Mouse (Mus musculus): ENCODE results near the gene Zhx3. TPM values are rescaled to one million over a fixed set of nuclear protein-coding genes. Genes with fewer than 3 reads are reported as not detected.
A peak's percentile ranks its signal among the peaks of the same experiment; 100 is the strongest.

The Zhx3 gene
- 19.8 and 22.3 TPM in 2 replicates for polyA plus RNA-seq (2012; rRNA removed)

DNA sequence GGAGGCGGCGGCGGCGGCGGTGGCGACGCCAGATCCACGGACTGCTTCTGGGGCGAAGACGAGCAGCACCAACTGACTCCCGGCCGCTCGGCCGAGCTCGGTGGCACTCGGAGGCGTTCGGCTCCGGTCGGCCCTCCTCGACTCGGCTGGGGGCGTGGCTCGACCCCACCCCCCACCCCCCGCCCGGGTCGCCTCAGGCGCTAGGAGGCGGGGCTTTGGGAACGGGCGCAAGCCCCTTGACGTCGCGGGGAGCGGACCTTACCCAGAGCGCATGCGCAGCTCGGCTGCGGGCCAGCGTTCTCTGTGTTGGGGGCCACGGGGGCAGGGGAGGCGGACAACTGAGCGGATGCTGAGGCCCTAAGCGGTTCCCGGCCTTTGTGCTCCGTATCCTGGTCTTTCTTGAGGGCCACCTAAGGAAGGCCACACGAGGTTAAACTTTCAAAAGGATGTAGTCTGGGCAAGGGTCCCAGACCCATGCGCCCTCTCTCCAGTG lies at the start of gene Zhx3:
Gene Zhx3 (minus strand): TSS at position 109 of the 493 bp plus-strand sequence.
- Histone ChIP-seq H3K4me3 (ENCODE audit: insufficient read depth, low read length) (peak within 1 kb of the TSS; percentile 59), H3K27ac (ENCODE audit: insufficient read depth, low read length) (peak within 1 kb of the TSS; percentile 100), H3K4me1 (ENCODE audit: control insufficient read depth, insufficient read depth, low read length) (no peaks in the 10 kb centered on the region; the same call in 1 of the 2 replicates)
- TF ChIP-seq POLR2A (IDR thresholded peaks at IDR 0.05; ENCODE audit: extremely low read depth, insufficient read depth, low read length) (peak; percentile 78), CTCF (IDR thresholded peaks at IDR 0.05; ENCODE audit: extremely low read depth, insufficient read depth, low read length) (no peak)

DNA sequence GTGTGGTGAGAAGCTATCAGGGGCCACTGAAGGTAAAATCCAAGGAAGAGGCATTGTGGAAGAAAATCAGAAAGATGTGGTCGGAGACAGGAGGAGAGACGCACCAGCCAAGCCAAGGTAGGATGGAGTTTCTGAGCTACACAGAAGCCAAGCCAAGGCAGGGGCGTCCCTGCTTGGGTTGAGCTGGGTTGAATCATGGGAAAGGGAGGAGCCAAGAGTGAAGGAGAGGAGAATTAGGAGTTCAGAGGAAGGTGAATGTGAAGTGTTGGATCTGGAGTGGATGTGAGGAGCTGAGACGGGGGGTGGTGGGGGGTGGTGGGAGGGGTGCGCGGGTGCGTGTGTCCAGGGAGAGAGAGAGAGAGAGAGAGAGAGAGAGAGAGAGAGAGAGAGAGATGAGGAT lies 48.5 kb upstream of the Zhx3 start:
- Histone ChIP-seq H3K4me1 (ENCODE audit: control insufficient read depth, insufficient read depth, low read length) (no peaks in the 10 kb centered on the region), H3K27ac (ENCODE audit: insufficient read depth, low read length) (no peak overlapping the region)
- TF ChIP-seq POLR2A (IDR thresholded peaks at IDR 0.05; ENCODE audit: extremely low read depth, insufficient read depth, low read length), result no peak
- no peak for TF ChIP-seq CTCF (IDR thresholded peaks at IDR 0.05; ENCODE audit: extremely low read depth, insufficient read depth, low read length)

GRCm38 (mm10) chr2:160918930-160919215 lies 46.1 kb upstream of the Zhx3 start:
- TF ChIP-seq CTCF (IDR thresholded peaks at IDR 0.05; ENCODE audit: extremely low read depth, insufficient read depth, low read length), result no peak
- no peak for TF ChIP-seq POLR2A (IDR thresholded peaks at IDR 0.05; ENCODE audit: extremely low read depth, insufficient read depth, low read length)
- H3K4me3 ChIP-seq (ENCODE audit: insufficient read depth, low read length), result no peak overlapping the region
- H3K27ac ChIP-seq (ENCODE audit: insufficient read depth, low read length), result no peak overlapping the region
- no peaks in the 10 kb centered on the region for H3K4me1 ChIP-seq (ENCODE audit: control insufficient read depth, insufficient read depth, low read length)

More for the DNA sequence above, 48.5 kb upstream of the Zhx3 start:
- H3K4me3 ChIP-seq (ENCODE audit: insufficient read depth, low read length), result no peak overlapping the region

DNA sequence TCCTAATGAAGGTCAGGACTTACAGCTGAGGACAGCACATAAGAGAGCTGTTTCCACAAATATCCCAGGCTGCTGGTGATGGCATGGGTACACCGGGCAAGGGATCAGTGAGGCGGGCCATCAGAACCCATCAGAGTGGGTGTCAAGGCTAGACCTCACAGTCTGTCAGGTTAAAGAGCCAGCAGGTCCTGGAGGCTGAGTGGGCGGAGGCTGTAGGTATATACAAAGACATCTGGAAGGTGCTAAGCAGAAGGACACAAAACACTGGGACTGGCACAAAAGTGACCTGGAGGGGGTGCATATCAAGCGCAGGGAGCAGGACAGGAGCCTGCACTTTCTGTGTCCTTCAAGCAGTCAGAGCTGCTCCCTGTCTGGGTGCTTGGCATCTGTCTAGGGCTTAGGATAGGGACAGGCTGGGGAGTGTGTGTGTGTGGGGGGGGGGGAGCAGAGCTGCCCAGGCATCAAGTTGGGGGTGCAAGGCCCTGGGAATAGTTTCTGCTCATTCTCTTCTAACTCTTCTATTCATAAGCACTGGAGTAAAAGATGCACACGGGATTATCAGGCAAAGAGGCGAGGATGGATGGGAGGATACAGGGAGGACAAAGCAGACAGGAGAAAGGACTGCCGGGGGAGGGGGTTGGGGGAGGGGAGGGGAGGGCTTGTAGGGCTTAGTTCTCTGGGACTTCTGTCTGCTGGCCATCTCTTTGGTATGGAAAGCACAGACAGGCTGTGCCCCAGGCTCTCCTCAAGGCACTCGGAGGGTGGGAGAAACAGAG lies 45.5 kb upstream of the Zhx3 start:
- no peaks in the 10 kb centered on the region for H3K4me1 ChIP-seq (ENCODE audit: control insufficient read depth, insufficient read depth, low read length)
- H3K27ac ChIP-seq (ENCODE audit: insufficient read depth, low read length), result no peak overlapping the region
- H3K4me3 ChIP-seq (ENCODE audit: insufficient read depth, low read length), result no peak overlapping the region
- TF ChIP-seq POLR2A (IDR thresholded peaks at IDR 0.05; ENCODE audit: extremely low read depth, insufficient read depth, low read length) (no peak), CTCF (IDR thresholded peaks at IDR 0.05; ENCODE audit: extremely low read depth, insufficient read depth, low read length) (no peak)

DNA sequence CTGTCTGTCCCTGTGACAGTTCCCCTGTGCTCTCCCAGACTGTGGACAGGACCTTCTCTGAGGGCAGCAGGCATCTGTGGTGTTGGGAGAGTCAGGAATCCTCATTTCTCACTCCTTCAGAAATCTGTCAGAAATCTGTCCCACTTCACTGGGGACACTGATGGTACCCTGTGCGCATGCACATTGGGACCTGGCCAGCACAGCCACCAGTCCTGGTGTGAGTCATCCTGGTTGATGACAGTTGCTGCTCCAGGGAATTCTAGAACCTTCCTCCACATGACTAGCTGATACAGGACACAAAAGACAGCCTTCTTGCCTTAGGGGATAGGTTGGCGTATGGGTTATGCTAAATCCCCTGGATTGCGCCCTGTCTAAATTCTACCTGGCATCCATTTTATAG lies 44.5 kb upstream of the Zhx3 start:
- H3K4me3 ChIP-seq (ENCODE audit: insufficient read depth, low read length), result no peak overlapping the region
- no peaks in the 10 kb centered on the region for H3K4me1 ChIP-seq (ENCODE audit: control insufficient read depth, insufficient read depth, low read length)
- TF ChIP-seq CTCF (IDR thresholded peaks at IDR 0.05; ENCODE audit: extremely low read depth, insufficient read depth, low read length) (no peak), POLR2A (IDR thresholded peaks at IDR 0.05; ENCODE audit: extremely low read depth, insufficient read depth, low read length) (no peak)
- no peak overlapping the region for H3K27ac ChIP-seq (ENCODE audit: insufficient read depth, low read length)

DNA sequence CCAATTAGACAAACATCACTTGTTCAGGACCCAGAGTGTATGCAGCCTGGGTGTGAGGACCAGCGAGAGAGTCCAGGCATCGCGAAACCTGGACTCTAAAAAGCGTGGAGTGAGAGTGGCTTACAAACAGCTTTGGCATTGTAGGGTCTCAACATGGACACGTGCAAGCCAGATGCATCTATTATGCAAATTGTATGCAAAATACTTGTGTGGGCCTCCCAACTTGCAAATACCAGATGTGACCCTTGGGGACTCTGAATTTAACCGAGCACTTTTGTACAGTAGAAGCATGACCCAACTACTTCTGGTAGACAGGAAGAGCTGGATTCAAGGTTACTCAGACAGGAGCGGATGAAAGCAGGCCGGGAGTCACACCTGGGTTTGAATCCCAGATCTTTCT lies 43.9 kb upstream of the Zhx3 start:
- TF ChIP-seq POLR2A (IDR thresholded peaks at IDR 0.05; ENCODE audit: extremely low read depth, insufficient read depth, low read length), result no peak
- TF ChIP-seq CTCF (IDR thresholded peaks at IDR 0.05; ENCODE audit: extremely low read depth, insufficient read depth, low read length), result no peak
- no peaks in the 10 kb centered on the region for H3K4me1 ChIP-seq (ENCODE audit: control insufficient read depth, insufficient read depth, low read length)
- no peak overlapping the region for H3K4me3 ChIP-seq (ENCODE audit: insufficient read depth, low read length)
- H3K27ac ChIP-seq (ENCODE audit: insufficient read depth, low read length), result no peak overlapping the region

DNA sequence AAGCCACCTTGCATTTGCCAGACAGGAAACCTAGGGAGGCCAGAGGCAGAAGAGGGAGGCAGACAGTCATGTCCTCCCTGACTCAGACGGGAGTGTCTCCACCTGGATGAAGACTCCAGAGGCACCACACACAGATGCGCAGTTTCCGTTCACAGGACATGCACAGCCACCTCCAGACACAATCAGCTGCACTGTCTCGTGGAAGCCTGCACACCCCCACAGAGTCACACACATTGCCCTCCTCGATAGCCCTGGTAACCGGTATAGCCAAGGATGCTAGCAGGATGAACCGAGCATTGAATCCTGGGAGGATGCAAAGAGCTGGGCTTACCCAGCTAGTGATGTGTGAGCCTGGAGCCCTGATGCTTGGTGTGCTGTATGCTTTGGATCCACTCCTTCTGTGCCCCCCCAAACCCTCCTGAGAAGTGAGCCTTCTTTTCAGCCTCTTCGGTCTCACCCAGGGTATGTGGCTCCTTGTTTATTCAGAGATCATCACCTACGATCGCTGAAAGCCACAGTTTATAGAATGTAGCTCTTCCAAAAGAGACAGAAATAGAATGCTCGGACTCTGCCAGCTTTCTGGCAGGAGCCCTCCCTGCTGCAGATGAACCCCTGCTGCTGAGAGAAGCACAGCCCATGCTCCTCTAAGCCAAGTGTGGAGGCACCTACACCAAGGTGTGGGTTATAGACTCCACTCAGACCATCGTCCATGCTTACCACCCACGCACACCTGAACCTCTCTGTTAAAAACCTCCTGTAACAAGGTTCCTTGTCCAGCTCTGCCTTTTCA lies 43.2 kb upstream of the Zhx3 start:
- TF ChIP-seq POLR2A (IDR thresholded peaks at IDR 0.05; ENCODE audit: extremely low read depth, insufficient read depth, low read length) (no peak), CTCF (IDR thresholded peaks at IDR 0.05; ENCODE audit: extremely low read depth, insufficient read depth, low read length) (no peak)
- no peak overlapping the region for H3K27ac ChIP-seq (ENCODE audit: insufficient read depth, low read length)
- no peaks in the 10 kb centered on the region for H3K4me1 ChIP-seq (ENCODE audit: control insufficient read depth, insufficient read depth, low read length)
- H3K4me3 ChIP-seq (ENCODE audit: insufficient read depth, low read length), result no peak overlapping the region

GRCm38 (mm10) chr2:160914656-160915055 lies 41.9 kb upstream of the Zhx3 start:
- Histone ChIP-seq H3K4me1 (ENCODE audit: control insufficient read depth, insufficient read depth, low read length) (no peaks in the 10 kb centered on the region), H3K27ac (ENCODE audit: insufficient read depth, low read length) (no peak overlapping the region), H3K4me3 (ENCODE audit: insufficient read depth, low read length) (no peak overlapping the region)
- TF ChIP-seq POLR2A (IDR thresholded peaks at IDR 0.05; ENCODE audit: extremely low read depth, insufficient read depth, low read length) (no peak), CTCF (IDR thresholded peaks at IDR 0.05; ENCODE audit: extremely low read depth, insufficient read depth, low read length) (no peak)

GRCm38 (mm10) chr2:160912231-160912671 lies 39.5 kb upstream of the Zhx3 start, which contains the start of gene Emilin3:
TSS of gene Emilin3 (minus strand) at chr2:160912328.
- TF ChIP-seq POLR2A (IDR thresholded peaks at IDR 0.05; ENCODE audit: extremely low read depth, insufficient read depth, low read length) (no peak), CTCF (IDR thresholded peaks at IDR 0.05; ENCODE audit: extremely low read depth, insufficient read depth, low read length) (no peak)
- H3K4me1 ChIP-seq (ENCODE audit: control insufficient read depth, insufficient read depth, low read length), result no peaks in the 10 kb centered on the region
- H3K4me3 ChIP-seq (ENCODE audit: insufficient read depth, low read length), result no peak within 1 kb of the TSS
- no peak within 1 kb of the TSS for H3K27ac ChIP-seq (ENCODE audit: insufficient read depth, low read length)
